Mouse (Mus musculus) C2C12 (cell line): ENCODE data around the gene Foxp1. TPM values are rescaled to one million over a fixed set of nuclear protein-coding genes. Genes with fewer than 3 reads are reported as not detected.

ENCODE experiments used
- H3K27me3 ChIP-seq: one replicate; pipeline ENCODE4 v1.6.1; 2011; ENCODE audit not compliant: control insufficient read depth, insufficient read depth, insufficient read length
- H3K36me3 ChIP-seq: one replicate; pipeline ENCODE4 v1.6.1; 2011; ENCODE audit not compliant: control insufficient read depth, insufficient read depth
- H3K4me3 ChIP-seq: one replicate; pipeline ENCODE4 v1.5.1; 2011; ENCODE audit warnings: mild to moderate bottlenecking, control low read depth; ENCODE audit not compliant: poor library complexity, insufficient read depth, severe bottlenecking
- H3K79me2 ChIP-seq: one replicate; pipeline ENCODE4 v1.6.1; 2011; ENCODE audit not compliant: control insufficient read depth, insufficient read depth
- H3K79me3 ChIP-seq: one replicate; pipeline ENCODE4 v1.6.1; 2011; ENCODE audit warnings: low read depth, control low read depth
- H3ac ChIP-seq: one replicate; pipeline ENCODE3; 2011; ENCODE audit warnings: low read depth; ENCODE audit not compliant: control insufficient read depth, insufficient read length
- CEBPB ChIP-seq: IDR thresholded peaks from one replicate; pipeline ENCODE4 v1.6.1; 2011; ENCODE audit warnings: low read depth, mild to moderate bottlenecking, control low read depth, moderate library complexity
- CTCF ChIP-seq: IDR thresholded peaks from one replicate; pipeline ENCODE4 v1.5.1; 2011; ENCODE audit not compliant: control insufficient read depth, insufficient read depth, insufficient read length
- FOSL1 ChIP-seq: IDR thresholded peaks from one replicate; pipeline ENCODE4 v1.8.0; 2011; ENCODE audit warnings: mild to moderate bottlenecking, low read length; ENCODE audit not compliant: poor library complexity, insufficient read depth, severe bottlenecking
- MAX ChIP-seq: IDR thresholded peaks from one replicate; pipeline ENCODE4 v1.6.1; 2011; ENCODE audit warnings: mild to moderate bottlenecking, control low read depth
- MYOD1 ChIP-seq: IDR thresholded peaks from one replicate; pipeline ENCODE4 v1.6.1; 2011; ENCODE audit warnings: low read depth; ENCODE audit not compliant: control insufficient read depth, insufficient read length
- MYOG ChIP-seq: IDR thresholded peaks from one replicate; pipeline ENCODE4 v1.6.1; 2011; ENCODE audit not compliant: control insufficient read depth, insufficient read length; ENCODE audit errors: extremely low read depth
- USF1 ChIP-seq: IDR thresholded peaks from one replicate; pipeline ENCODE4 v1.6.1; 2011; ENCODE audit warnings: low read depth, mild to moderate bottlenecking, control low read depth, moderate library complexity
- polyA plus RNA-seq: library from polyadenylated mRNA; unstranded; fragments of >200 nt; fragmentation: generic; extraction: Trizol; gene quantifications from one replicate; pipeline ENCODE4 v1.2.1, GENCODE M21; 2012; ENCODE audit warnings: missing spikeins

The Foxp1 gene
- polyA plus RNA-seq, 1 experiment: 25.9 TPM

DNA sequence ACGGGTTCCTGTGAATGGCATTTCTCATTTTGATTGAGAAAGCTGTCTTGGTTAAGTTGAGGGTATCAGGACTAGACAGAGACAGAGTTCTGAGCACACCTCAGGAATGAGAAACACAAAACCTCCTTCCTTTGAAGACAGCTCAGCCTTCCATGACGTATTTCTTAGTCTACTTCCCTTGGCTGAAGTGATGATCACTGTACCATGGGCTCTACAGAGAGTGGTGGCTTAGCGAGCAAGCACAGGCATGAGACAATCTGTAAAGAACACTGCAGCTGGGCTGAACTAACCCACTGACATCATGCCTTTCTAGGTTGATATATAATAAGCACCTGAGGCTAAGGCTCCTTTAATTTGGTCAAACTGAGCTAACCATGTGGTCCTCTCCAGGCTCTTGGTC is 172.0 kb downstream of the Foxp1 start:
- Histone ChIP-seq H3K79me3 (no peaks in the 10 kb centered on the region), H3ac (no peak overlapping the region), H3K4me3 (no peak overlapping the region), H3K36me3 (no peaks in the 10 kb centered on the region), H3K79me2 (no peaks in the 10 kb centered on the region), H3K27me3 (no peaks in the 10 kb centered on the region)
- TF ChIP-seq MAX (no peak), MYOD1 (no peak), CTCF (no peak)

DNA sequence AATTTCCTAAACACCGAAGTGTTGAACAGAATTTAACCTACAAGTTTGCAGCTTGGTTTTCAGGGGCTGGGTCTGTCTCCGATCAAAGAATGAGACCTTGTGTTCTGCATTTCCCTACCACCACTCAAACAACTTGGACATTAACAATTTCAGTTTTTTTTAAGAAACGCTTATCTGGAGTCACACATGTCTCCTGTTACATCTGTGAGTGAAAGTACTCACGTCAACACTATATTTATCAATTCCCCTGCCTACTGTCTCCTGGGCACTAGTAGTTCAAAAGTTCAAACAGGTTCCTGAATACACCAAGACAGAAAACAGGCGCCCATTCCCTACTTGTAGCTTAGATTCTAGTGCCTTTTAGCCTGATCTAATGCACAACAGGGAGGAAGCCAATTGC is 172.4 kb downstream of the Foxp1 start:
- Histone ChIP-seq H3K79me2 (no peaks in the 10 kb centered on the region), H3K79me3 (no peaks in the 10 kb centered on the region), H3K36me3 (no peaks in the 10 kb centered on the region), H3K4me3 (no peak overlapping the region), H3K27me3 (no peaks in the 10 kb centered on the region), H3ac (no peak overlapping the region)
- TF ChIP-seq FOSL1: no peak
- TF ChIP-seq CTCF: no peak
- TF ChIP-seq MYOD1: no peak
- no peak for TF ChIP-seq USF1
- no peak for TF ChIP-seq MYOG
- TF ChIP-seq MAX: no peak

DNA sequence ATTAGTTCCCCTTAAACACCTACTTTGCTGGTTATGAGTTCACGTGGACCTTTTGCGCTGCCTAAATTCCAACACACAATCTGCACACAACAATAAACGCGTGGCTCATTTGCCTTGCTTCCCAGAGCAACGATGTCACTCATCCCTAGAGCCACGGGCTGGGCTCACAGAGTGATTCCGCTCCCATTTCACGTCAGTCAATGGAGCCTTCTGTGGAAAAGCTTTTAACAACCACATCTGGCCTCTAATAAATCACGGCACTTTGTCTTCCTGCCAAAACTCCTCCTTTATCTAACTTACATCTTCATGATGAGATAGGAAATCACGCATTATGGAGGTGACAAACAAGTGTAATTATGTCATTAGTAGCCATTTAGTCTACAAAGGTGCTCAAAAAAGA is 174.7 kb downstream of the Foxp1 start:
- Histone ChIP-seq H3K4me3 (no peak overlapping the region), H3ac (no peak overlapping the region), H3K27me3 (no peaks in the 10 kb centered on the region), H3K79me2 (no peaks in the 10 kb centered on the region), H3K79me3 (no peaks in the 10 kb centered on the region), H3K36me3 (no peaks in the 10 kb centered on the region)
- no peak for TF ChIP-seq MYOD1

DNA sequence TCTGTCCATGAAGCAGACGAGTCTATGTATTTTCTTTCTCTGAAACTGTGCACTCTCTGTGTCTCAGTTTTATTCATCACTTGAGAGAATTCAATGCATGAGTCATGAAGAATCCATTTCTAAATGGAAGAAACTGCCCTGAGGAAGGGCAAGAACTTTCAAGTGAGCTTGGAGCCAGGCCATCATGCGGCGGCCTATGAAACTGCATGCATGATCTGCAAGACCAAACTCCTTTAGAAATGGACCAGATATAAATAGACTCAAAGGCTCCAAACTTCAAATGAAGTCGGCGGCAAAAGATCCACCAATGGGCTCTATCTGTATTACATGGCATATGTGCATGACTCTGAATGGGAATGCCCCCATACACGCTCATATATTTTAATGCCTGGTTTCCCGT is 177.6 kb downstream of the Foxp1 start:
- no peak for TF ChIP-seq MYOD1
- no peak for TF ChIP-seq CEBPB
- no peak for TF ChIP-seq MYOG
- no peak for TF ChIP-seq MAX
- no peak for TF ChIP-seq CTCF
- TF ChIP-seq USF1: no peak

DNA sequence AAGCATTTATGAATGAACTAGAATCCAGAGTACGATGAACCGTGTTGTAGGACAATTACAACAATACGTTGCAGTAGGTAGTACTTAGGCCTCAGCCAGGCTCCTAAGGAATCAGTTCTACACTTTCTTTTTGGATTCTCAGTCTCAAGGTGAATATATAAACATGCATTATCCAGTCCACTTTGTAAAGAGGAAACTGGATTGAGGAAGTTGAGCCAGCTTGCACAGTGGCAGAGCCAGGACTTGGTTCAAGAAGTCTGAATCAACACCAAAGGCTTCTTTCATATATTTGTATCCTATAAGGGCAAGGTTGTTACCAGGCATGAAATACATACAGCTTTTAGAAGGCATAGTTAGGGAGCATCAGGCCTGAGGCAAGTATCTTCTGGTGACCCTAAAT is 178.2 kb downstream of the Foxp1 start:
- no peaks in the 10 kb centered on the region for H3K79me2 ChIP-seq
- TF ChIP-seq MYOG (no peak), FOSL1 (no peak), MYOD1 (no peak), CTCF (no peak), CEBPB (no peak), USF1 (no peak)

More for the DNA sequence above, 177.6 kb downstream of the Foxp1 start:
- Histone ChIP-seq H3ac (no peak overlapping the region), H3K36me3 (no peaks in the 10 kb centered on the region), H3K79me2 (no peaks in the 10 kb centered on the region), H3K79me3 (no peaks in the 10 kb centered on the region), H3K4me3 (no peak overlapping the region), H3K27me3 (no peaks in the 10 kb centered on the region)

DNA sequence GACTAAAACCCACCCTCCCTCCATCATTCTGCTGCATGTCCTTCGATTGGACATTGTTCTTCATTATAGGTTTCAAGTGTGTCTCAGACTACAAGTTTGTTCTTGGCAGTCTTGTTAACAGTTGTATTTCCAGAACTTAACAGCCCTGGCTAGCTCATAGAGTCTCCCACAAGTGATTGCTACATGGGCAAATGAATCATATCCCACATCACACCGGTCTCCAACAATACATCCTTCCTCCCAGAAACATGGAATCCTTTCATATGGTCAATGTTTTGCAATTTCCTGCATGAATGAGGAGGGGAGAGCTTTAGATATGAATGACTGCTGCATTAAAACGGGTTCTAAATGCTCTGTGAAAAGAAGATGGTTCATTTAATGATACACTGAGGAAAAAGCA is 178.7 kb downstream of the Foxp1 start:
- Histone ChIP-seq H3K79me3 (no peaks in the 10 kb centered on the region), H3K27me3 (no peaks in the 10 kb centered on the region), H3K36me3 (no peaks in the 10 kb centered on the region), H3K79me2 (no peaks in the 10 kb centered on the region), H3K4me3 (no peak overlapping the region), H3ac (no peak overlapping the region)
- TF ChIP-seq FOSL1: no peak
- no peak for TF ChIP-seq USF1
- no peak for TF ChIP-seq CEBPB
- TF ChIP-seq MYOG: no peak
- no peak for TF ChIP-seq MAX

More for the DNA sequence above, 178.2 kb downstream of the Foxp1 start:
- no peaks in the 10 kb centered on the region for H3K27me3 ChIP-seq
- H3K36me3 ChIP-seq: no peaks in the 10 kb centered on the region
- no peak overlapping the region for H3K4me3 ChIP-seq
- H3ac ChIP-seq: no peak overlapping the region
- H3K79me3 ChIP-seq: no peaks in the 10 kb centered on the region

DNA sequence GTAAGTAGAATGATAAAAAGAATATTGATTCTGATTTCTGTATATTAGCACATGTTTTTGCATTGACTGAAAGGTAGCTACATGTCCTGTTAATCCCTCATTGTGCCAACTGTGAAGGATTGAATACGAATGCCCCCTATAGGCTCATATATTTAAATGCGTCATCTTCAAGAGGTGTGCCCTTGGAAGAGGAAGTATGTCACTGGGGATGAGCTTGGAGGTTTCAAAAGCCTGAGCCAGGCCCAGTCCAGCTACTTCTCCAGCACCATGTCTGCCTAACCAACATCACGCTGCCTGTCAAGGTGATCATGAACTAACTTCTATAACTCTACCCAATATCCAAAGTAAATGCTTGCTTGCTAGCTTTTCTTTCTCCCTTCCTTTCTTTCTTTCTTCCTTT is 180.1 kb downstream of the Foxp1 start:
- no peaks in the 10 kb centered on the region for H3K79me2 ChIP-seq
- no peaks in the 10 kb centered on the region for H3K27me3 ChIP-seq
- no peaks in the 10 kb centered on the region for H3K79me3 ChIP-seq
- no peak overlapping the region for H3ac ChIP-seq
- H3K36me3 ChIP-seq: no peaks in the 10 kb centered on the region
- no peak overlapping the region for H3K4me3 ChIP-seq
- TF ChIP-seq FOSL1: no peak
- no peak for TF ChIP-seq MYOG
- no peak for TF ChIP-seq MYOD1
- TF ChIP-seq CTCF: no peak
